8 mouse cellular contexts compared by ENCODE assay signal in genomic region chr9:45022800-45023199, GRCm38 (mm10). TPM values are rescaled to one million over a fixed set of nuclear protein-coding genes. Genes with fewer than 3 reads are reported as not detected.
DNase-seq lines count a peak whose midpoint lies in the region.

No protein-coding gene starts in this region.

- peak; percentile 38 to 69 for DNase-seq in heart, adult 18-20 months
- DNase-seq in heart, adult 11 months: no peak
- DNase-seq in A20 (ENCODE audit: low read depth, low spot score) (peak; percentile 71), ZHBTc4 (ENCODE audit: low read depth, low spot score) (peak; percentile 82)
- peak; percentile 87 for DNase-seq in embryo, embryonic 10.5 days (ENCODE audit: low spot score)
- DNase-seq in kidney, postnatal 36 days: peak; percentile 53 to 77
- peak; percentile 65 for DNase-seq in lung, postnatal 25 days (ENCODE audit: low spot score)
- DNase-seq in testis, postnatal 14 days (ENCODE audit: low spot score): peak; percentile 44

RNA-seq across cellular contexts. Expression of gene Cd3e, which starts 13.4 kb away (rescaled TPM):
- total RNA-seq in heart, adult 18-20 months (2021): 1 to 10 TPM in 1 of 2 experiments, under 1 TPM in 1; 0.47 to 6.4 TPM

RNA-seq across cellular contexts. Expression of gene Mpzl2, which starts 16.8 kb away (rescaled TPM):
- 1 to 10 TPM in 1 of 2 experiments, under 1 TPM in 1; 0.62 to 2.3 TPM for total RNA-seq in heart, adult 18-20 months (2021)

RNA-seq across cellular contexts. Expression of gene Mpzl3, which starts 32.2 kb away (rescaled TPM):
- 1 to 10 TPM; 1.7 to 2.7 TPM for total RNA-seq in heart, adult 18-20 months (2021)

RNA-seq across cellular contexts. Expression of gene Cd3d, which starts 41.2 kb away (rescaled TPM):
- total RNA-seq in heart, adult 18-20 months (2021): 1 to 10 TPM in 1 of 2 experiments, not detected in 1; 4.1 TPM

RNA-seq across cellular contexts. Expression of gene Cd3g, which starts 42.6 kb away (rescaled TPM):
- total RNA-seq in heart, adult 18-20 months (2021): 1 to 10 TPM in 1 of 2 experiments, under 1 TPM in 1; 0.62 to 4.6 TPM
